Mouse (Mus musculus) right cerebral cortex, postnatal 10 days (tissue): Measurements from ENCODE around the gene Chchd6.

Experiments
- DNase-seq, 2 experiments: peaks; one replicate each; pipeline ENCODE4 v3.0.0; 2021; ENCODE audit warnings: low spot score in 2 of 2

Gene Chchd6

DNA sequence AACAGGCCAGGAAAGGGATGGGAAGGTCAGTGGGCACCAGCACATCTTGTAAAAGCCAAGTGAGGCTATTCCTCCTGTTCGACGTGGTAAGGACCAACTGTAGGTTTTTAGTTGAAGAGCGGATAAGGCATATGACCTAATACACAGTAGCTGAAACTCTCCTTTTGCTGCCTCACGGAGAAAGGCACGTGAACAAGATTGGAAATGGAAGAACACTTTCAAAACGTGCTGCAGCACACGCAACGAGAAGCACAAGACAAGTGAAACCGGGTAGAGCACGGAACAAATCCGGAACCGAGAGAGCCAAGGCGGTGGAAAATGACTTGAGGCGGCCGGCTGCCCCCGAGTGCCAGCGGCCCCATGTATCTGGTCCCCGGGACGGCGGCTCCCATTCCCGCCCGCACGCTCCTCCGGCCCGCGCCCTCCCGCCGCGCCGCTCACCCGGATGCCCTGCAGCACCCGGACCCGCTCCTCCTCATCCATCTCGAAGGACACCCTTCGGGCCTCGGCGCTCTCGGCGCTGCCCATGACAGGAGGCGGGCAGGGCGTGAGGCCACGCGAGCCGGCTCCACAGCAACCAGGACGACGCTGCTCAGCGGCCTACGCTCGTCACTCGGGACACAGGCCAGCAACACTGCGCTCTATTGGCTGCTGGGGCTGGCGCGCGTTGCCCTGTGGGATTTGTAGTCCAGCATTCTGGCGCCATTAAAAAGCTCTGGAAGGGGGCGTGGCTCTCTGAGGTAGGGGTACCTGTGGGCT is at the start of gene Chchd6:
TSS of gene Chchd6 (minus strand) at position 635 of the 759 bp plus-strand sequence.
- DNase-seq: peak; percentile 98

DNA sequence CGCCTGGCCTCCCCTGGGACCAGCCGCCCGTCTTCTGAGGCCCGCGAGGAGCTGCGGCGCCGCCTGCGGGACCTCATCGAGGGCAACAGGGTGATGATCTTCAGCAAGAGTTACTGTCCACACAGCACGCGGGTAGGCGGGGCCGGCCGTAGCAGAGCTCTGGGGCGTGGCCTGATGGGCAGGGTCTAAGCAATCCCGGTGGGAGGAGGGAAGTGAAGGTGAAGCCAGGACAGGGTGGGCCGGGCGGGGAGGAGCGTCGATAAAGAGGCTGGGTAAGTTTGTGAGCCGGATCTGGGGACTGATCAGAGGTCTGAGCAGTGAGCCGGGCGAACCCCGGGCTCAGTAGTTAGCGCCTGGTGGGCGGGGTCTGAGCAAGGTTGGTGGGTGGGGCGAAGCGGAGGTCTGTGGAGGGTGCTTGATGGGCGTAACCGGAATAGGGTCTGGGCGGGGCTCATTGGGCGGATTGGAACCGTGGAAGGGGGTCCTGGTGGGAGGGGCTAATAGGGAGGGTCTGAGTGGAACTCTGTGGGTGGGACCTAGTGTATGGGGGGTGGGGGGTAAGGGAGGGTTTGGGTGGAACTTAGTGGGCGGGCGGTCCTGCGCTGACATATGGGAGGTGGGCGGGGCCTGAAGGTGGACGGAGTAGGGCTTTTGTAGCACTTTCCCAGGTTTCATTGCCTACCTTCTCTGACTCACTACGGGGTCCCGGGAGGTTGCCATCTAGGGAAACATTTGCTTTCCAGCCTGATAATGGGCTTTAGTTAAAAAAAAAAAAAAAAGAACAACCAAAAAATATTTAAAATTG is 49.0 kb upstream of the Chchd6 start:
- peak; percentile 88 to 89 for DNase-seq

DNA sequence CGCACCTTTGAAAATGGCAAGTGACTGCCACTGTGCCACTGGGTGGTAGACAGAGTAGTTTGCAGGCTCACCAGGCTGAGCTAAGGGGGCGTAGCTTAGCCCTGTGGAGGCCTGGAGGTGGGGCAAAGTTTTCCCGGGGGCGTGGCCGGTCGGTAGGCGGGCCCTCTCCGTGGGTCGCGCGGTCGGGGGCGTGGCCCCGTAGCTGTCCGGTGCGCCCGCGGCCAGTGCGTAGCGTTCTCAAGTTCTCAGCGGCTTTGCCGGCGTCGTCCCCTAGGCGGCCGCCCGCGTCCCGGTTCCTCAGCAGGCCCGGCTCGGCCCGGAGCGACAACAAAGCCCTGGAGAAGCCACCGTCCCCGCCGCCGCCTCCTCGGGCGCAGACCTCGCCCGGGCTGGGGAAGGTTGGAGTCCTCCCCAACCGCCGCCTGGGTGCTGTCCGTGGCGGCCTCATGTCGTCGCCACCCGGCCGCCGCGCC is 48.4 kb upstream of the Chchd6 start, which contains the start of gene Txnrd3:
TSS of gene Txnrd3 (plus strand) at position 191 of the 473 bp plus-strand sequence.
- DNase-seq: peak; percentile 90

- no peak for DNase-seq
These were observed 43.6 kb upstream of the Chchd6 start for GRCm38 (mm10) chr6:89639025-89639424.

DNA sequence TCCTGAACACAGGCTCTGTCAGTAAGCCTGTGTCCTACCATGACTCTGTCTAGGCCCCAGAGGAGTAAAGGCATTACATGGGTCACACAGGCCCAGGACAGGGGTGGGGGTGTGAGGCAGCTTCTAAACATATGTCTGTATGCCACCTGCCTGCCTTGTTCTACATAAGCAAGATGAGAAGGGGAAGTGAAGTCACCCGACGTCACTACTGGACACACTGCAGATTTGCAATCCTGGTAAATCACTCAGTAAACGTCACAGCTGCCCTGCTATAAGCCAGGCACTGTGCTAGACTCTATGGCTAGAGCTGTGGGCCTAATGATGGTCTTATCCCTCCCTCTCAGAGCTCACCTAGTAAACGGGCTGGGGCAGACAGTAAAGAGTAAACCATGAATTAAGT is 42.5 kb upstream of the Chchd6 start:
- DNase-seq: no peak

GRCm38 (mm10) chr6:89634400-89634799 is 38.9 kb upstream of the Chchd6 start:
- no peak for DNase-seq

DNA sequence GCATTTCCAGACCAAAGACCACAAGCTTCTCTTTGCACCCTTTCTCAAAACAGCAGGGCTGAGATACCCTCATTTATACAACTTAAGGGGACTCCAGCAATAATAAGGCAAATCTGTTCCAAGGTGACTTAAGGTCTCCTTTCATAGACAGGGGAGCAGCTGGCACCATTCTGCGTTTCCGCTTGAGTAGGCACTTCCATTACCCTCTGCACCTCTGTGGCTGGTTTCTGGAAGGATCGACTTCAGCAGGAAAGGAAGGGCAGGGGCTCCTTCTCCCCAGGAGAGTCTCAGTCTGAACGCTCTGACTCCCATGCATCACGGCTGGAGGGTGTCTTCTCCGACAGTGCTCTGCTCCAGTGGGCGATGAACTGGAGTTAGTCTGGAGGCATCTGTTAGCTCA is 37.7 kb upstream of the Chchd6 start:
- no peak for DNase-seq

GRCm38 (mm10) chr6:89631809-89632562 is 36.5 kb upstream of the Chchd6 start:
- DNase-seq: peak; percentile 92 to 93

- DNase-seq: no peak
These were observed 32.8 kb upstream of the Chchd6 start for GRCm38 (mm10) chr6:89628045-89628785.

DNA sequence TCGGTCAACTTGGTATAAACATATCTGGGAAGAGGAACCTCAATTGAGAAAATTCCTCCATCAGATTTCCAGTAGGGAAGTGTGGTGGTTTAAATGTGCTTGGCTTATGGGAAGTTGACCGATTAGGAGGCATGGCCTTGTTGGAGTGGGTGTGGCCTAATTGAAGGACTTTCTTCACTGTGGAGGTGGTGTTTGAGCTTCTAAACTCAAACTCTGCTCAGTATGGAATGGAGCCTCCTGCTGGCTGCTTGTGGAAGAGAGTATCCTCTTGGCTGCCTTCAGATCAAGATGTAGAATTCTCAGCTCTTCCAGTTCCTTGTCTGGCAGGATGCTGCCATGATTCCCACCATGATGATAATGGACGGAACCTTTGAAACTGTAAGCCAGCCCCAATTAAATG is 27.2 kb upstream of the Chchd6 start:
- no peak for DNase-seq

DNA sequence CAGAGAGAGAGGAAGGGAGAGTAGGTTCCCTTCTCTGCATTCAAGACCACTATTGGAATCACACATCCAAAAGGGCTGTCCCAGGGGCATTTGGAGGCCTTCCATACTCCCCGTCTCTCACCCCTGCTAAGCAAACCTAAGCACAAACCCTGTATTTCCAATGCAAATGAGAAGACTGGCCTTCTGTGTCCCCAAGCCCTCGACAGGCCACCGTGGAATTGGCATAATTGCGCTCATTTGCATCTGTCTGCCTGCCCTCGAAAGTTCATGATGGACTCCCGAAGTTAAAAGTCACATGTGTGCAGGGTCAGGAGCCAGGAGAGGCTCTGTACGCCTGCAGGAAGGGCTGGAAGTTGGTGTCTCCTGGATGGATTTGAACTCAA is 19.9 kb upstream of the Chchd6 start:
- no peak for DNase-seq

- DNase-seq: no peak
These were observed 19.3 kb upstream of the Chchd6 start for GRCm38 (mm10) chr6:89614596-89615372.

DNA sequence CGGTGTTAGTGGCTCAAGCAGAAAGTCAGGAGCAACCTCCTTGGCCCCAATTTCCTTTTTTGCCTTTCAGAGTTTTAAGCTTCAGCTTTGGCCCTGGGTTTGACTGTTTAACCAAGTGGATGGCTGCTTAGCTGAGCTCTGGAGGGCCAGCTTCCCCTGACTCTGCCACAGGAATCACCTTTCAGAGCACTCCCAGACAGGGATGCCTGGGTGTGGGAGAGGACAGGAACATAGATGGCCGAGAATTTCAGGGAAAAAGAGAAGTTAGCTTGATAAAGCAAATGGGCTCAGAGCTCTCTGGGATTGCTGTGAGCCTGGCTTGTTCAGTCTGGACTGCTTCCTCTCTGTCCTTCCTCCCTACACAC is 18.6 kb upstream of the Chchd6 start:
- DNase-seq: no peak

DNA sequence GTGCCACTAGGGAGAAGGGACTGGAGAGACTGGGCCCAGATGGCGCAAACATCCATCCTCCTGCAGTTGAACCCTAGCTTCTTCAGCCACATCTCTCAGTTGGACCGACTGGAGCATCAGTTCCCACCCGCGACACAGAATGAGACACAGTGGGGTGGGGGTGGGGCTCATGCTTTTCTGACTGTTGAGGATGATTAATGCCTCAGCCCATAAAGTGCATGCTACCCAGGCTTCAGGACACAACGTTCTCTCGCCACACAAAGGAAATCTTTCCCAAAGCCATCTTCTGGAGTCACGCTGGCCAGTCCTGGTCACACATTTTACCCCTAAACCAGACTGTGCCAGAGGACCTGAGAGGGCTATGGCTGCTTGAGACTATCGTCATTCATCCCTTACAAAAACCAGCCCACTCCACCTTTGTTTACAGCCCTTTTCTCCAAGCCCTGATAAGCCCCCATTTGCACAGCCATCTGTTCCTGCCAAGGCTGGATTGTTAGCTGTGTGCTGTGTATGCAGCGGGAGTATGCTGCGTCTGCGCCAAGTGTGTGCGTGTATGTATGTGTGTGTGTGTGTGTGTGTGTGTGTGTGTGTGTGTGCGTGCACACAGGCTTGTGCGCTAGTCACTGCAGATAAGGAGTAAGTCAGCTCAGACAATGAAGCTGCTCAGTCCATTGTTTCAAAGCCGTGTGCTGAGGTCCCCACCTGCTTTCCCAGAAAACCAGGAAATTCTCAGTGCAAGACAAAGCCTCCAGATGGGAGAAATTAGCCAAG is 18.1 kb upstream of the Chchd6 start:
- peak; percentile 84 to 87 for DNase-seq

- no peak for DNase-seq
These were observed 12.5 kb upstream of the Chchd6 start for GRCm38 (mm10) chr6:89607999-89608398.

- DNase-seq: no peak
These were observed 10.6 kb upstream of the Chchd6 start for GRCm38 (mm10) chr6:89606096-89606495.

GRCm38 (mm10) chr6:89596510-89596909 is 1.1 kb upstream of the Chchd6 start:
- no peak for DNase-seq

GRCm38 (mm10) chr6:89595777-89596146 is 310 bp upstream of the Chchd6 start:
- no peak for DNase-seq

DNA sequence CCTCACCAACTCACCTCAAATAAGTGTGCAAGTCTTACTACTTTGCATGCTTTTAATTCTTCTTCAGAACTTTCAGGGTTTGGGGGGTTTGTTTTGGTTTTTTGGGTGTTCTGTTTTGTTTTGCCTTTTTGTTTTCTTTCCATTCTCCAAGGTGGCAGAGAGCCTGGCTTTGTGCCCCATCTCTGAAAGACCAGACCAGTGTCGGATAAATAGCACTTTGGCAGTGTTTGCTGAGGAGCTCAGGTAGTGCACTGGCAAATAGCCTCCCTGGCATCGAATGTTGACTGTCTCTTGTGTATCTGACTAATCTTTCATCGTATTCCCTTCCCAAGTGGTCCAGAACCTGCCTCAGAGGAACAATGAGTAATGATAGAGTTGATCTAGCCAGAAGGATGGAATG is 3.4 kb downstream of the Chchd6 start:
- DNase-seq: no peak

DNA sequence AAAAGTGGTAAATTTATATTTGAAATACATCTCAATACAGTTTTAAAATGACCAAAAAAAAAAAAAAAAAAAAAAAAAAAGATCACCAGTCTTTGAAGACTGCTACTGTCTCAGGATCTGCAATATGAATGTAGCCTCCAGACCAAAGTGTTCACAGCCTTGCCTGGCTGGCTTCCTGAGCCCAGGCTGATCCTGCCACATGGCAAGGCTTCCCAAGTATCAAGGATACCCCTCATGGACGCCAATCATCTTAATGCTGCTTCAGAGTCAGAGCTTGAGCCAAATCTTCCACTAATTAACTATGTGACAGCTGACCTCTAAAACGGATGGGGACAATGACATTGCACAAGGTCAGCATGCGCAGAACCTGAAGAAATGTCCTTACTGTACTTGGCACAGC is 3.9 kb downstream of the Chchd6 start:
- DNase-seq: no peak
